Mouse (Mus musculus) small intestine, adult 2 months (tissue): ENCODE results near the gene Schip1. TPM values are rescaled to one million over a fixed set of nuclear protein-coding genes. Genes with fewer than 3 reads are reported as not detected.

ENCODE experiments used
- H3K27ac ChIP-seq: fragments of 200-500 bp; 2 replicates; pipeline ENCODE4 v1.5.1; 2012; ENCODE audit warnings: low read depth, low read length, control low read depth, inconsistent platforms; ENCODE audit not compliant: insufficient read depth
- H3K27me3 ChIP-seq: fragments of 200-500 bp; 2 replicates; pipeline ENCODE4 v1.6.1; 2012; ENCODE audit warnings: mild to moderate bottlenecking, moderate library complexity, low read length, inconsistent platforms; ENCODE audit not compliant: control insufficient read depth, insufficient read depth
- H3K36me3 ChIP-seq: fragments of 200-500 bp; 2 replicates; pipeline ENCODE4 v1.6.1; 2012; ENCODE audit warnings: mild to moderate bottlenecking, low read length, control low read depth, inconsistent platforms; ENCODE audit not compliant: control insufficient read depth, insufficient read depth
- H3K4me1 ChIP-seq: fragments of 200-500 bp; 2 replicates; pipeline ENCODE4 v1.6.1; 2012; ENCODE audit warnings: low read length, inconsistent platforms, mixed read lengths; ENCODE audit not compliant: control insufficient read depth, insufficient read depth, insufficient read length
- H3K4me3 ChIP-seq: fragments of 200-500 bp; 2 replicates; pipeline ENCODE4 v1.5.1; 2012; ENCODE audit warnings: low read depth, mild to moderate bottlenecking, control low read depth, inconsistent platforms, low read length, moderate library complexity
- CTCF ChIP-seq: fragments of 200-500 bp; IDR thresholded peaks from 2 replicates; pipeline ENCODE4 v1.5.1; 2012; ENCODE audit warnings: low read depth, mild to moderate bottlenecking, control low read depth, inconsistent platforms, low read length, moderate library complexity, mixed read lengths; ENCODE audit not compliant: insufficient replicate concordance, insufficient read length; ENCODE audit errors: extremely low read depth
- POLR2A ChIP-seq: fragments of 200-500 bp; IDR thresholded peaks from 2 replicates; pipeline ENCODE4 v1.6.1; 2012; ENCODE audit warnings: low read depth, mild to moderate bottlenecking, control low read depth, inconsistent platforms, low read length, moderate library complexity
- WGBS: fragments of 180-500 bp; shearing (Covaris S2); methylation state at CpG from one replicate; pipeline ENCODE4 v1.1.7; 2018; 5-methylcytosine and 5-hydroxymethylcytosine counted together
- polyA plus RNA-seq: library from polyadenylated mRNA; depleted of rRNA; stranded (reverse); fragments of >200 nt; gene quantifications from 2 replicates; pipeline ENCODE4 v1.2.3, GENCODE M21; 2012

The Schip1 gene
- polyA plus RNA-seq, 1 experiment, result 5.0 TPM

DNA sequence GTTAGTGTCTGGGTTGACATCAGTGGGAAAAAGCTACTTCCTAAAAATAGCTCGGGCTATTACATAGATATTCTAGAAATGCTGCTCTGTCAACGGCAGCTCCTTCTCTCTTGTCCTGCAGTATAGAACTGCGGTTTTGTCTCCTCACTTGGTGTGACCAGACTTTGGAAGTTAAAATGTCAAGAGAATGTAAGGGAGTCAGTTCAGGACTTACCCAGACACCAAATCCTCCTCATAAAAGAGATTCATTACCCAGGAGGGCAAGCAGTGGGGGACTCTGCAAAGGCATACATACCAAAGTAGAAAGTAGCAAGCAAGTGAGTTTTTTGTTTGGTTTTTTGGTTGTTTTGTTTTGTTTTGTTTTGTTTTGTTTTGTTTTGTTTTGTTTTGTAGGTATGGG is 347.7 kb downstream of the Schip1 start:
- H3K36me3 ChIP-seq, result no peaks in the 10 kb centered on the region
- no peaks in the 10 kb centered on the region for H3K4me1 ChIP-seq
- H3K4me3 ChIP-seq, result no peak overlapping the region
- no peak for TF ChIP-seq POLR2A
- no peak for TF ChIP-seq CTCF
- WGBS, result 70% methylated on average over 3 of the region's 3 CpGs
- no peak overlapping the region for H3K27ac ChIP-seq
- no peaks in the 10 kb centered on the region for H3K27me3 ChIP-seq

DNA sequence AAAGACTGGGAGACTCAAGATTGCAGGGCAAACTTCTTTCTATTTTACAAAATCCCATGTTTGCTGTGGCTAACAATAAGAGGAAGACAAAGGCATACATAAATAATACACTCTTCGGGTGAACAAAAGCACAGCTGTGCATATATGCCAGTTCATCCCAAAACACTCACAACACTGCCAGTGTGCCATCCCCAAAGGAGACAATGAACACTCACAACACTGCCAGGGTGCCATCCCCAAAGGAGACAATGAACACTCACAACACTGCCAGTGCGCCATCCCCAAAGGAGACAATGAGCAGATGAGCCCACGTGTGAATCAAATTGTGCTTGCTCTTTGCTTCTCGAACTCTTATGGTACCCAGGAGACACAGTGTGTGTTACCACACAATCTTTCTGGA is 355.2 kb downstream of the Schip1 start:
- H3K27me3 ChIP-seq, result no peaks in the 10 kb centered on the region
- no peak overlapping the region for H3K27ac ChIP-seq
- H3K4me1 ChIP-seq, result no peaks in the 10 kb centered on the region
- no peaks in the 10 kb centered on the region for H3K36me3 ChIP-seq
- WGBS, result 86% methylated on average over 4 of the region's 4 CpGs
- TF ChIP-seq POLR2A (no peak), CTCF (no peak)
- H3K4me3 ChIP-seq, result no peak overlapping the region

DNA sequence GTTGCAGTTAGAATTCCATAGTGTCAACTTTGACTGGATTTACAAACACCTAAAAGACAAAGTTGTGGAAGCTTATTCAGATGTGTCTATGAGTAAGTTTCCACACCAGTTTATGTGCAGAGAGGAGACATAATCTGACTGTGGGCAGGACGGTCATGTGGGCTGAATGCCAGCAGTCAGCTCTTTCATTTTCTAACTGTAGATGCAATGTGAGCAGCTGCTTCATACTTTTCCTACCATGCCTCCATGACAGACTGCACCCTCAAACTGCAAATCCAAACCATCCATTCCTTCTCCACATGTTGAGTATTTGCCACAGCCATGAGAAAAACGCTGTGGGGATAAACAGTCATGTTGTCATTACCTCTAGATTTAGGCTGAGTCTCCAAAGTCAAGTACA is 356.3 kb downstream of the Schip1 start:
- Histone ChIP-seq H3K27me3 (no peaks in the 10 kb centered on the region), H3K27ac (no peak overlapping the region), H3K36me3 (no peaks in the 10 kb centered on the region), H3K4me1 (no peaks in the 10 kb centered on the region), H3K4me3 (no peak overlapping the region)
- 63% methylated on average over 2 of the region's 2 CpGs for WGBS
- TF ChIP-seq POLR2A, result no peak
- TF ChIP-seq CTCF, result no peak

DNA sequence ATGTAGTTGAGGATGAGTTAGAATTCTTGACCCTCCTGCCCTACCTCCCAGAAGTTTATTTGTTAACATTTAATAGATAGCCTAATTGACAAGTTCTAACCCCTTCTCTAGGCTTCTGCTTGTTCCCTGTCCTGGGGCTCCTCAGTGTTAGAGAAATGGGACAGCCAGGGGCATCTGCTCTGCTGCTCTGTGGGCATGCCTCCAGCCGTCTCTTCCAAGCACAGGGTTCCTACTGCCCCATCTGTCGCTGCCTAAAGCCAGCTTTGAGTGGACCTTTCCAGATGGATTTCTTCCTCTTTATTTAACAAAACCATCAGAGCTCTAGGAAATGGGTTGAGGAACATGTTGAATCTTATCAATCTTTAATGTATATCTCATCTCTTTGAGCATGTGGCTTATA is 357.2 kb downstream of the Schip1 start:
- H3K27ac ChIP-seq, result no peak overlapping the region
- no peaks in the 10 kb centered on the region for H3K36me3 ChIP-seq
- H3K4me1 ChIP-seq, result no peaks in the 10 kb centered on the region
- 84% methylated on average over 2 of the region's 2 CpGs for WGBS
- no peaks in the 10 kb centered on the region for H3K27me3 ChIP-seq
- TF ChIP-seq POLR2A, result no peak
- no peak for TF ChIP-seq CTCF
- no peak overlapping the region for H3K4me3 ChIP-seq

DNA sequence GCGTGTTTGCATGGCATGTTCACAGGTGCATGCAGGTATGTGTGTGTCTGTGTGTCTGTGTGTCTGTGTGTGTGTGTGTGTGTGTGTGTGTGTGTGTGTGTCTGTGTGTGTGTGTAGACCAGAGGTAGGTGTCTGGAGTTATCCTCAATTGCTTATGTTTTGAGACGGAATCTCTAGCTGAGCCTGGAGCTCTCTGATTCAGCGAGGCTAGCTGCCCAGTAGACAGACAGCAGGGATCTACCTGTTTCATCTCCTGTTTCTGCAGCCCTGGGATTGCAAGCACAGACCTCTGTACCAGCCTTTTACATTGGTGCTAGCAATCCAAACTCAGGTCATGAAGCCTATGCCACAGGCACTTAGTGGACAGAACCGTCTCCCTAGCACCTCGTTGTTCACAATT is 363.5 kb downstream of the Schip1 start:
- no peak overlapping the region for H3K4me3 ChIP-seq
- no peaks in the 10 kb centered on the region for H3K4me1 ChIP-seq
- no peak for TF ChIP-seq CTCF
- no peak for TF ChIP-seq POLR2A
- no peak overlapping the region for H3K27ac ChIP-seq
- H3K27me3 ChIP-seq, result no peaks in the 10 kb centered on the region
- no peaks in the 10 kb centered on the region for H3K36me3 ChIP-seq
- WGBS, result 85% methylated on average over 5 of the region's 5 CpGs

DNA sequence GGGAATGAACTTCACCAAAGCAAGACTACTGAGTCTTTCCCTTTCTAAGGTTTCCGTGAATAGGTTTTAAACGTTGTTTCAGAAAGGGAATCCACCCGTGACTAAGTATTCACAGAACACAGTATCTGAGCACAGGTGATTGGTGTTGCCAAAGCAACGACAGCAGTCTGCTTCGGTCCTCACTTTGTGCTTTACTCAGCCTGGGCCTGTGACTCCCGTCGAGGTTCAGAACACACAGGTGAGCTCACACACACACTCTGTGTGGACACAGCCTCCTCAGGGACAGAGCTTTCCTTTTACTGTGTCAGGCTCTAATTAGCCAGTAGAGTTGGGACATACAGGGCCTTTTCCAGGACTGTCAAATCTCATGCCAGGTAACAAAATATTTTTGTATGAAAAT is 369.8 kb downstream of the Schip1 start:
- no peaks in the 10 kb centered on the region for H3K36me3 ChIP-seq
- no peak overlapping the region for H3K4me3 ChIP-seq
- no peaks in the 10 kb centered on the region for H3K27me3 ChIP-seq
- no peak for TF ChIP-seq CTCF
- no peak for TF ChIP-seq POLR2A
- H3K27ac ChIP-seq, result no peak overlapping the region
- H3K4me1 ChIP-seq, result no peaks in the 10 kb centered on the region
- 64% methylated on average over 7 of the region's 7 CpGs for WGBS

DNA sequence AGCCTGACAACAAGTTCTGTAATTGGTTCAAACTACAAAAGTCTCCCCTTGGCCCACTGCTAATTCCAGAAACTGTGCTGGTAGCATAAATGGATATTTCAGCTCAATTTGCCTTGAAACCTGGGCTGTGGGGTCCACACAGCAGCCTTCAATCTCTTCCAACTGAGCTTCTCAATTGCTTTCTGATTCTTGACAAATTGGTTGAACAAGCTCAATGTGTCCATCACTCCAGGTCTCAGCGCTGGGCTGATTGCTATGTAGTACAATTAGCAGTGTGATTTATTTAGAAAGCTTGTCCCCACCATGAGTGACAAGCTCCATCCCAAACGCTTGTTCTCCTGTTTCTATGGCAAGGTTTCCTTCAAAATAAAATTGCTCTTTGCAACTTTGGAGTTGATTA is 370.3 kb downstream of the Schip1 start:
- H3K36me3 ChIP-seq, result no peaks in the 10 kb centered on the region
- TF ChIP-seq CTCF, result no peak
- no peak for TF ChIP-seq POLR2A

DNA sequence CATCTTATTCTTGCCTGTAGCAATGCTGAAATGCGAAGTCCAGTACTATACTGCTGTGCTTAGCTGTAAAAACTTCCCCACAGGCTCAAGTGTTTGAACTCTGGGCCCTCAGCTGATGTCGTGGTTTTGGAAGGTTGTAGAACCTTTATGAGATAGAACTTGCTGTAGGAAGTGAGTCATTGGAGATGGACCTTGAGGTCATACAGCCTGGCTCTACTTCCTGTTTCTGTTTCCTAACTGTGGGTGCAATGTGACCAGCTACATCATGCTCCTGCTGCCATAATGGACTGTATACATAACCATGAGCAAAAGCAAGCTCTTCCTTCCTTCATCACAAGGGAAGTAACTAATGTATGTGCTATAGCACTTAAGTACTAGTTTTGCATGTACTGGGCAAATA is 383.9 kb downstream of the Schip1 start:
- 61% methylated on average over 2 of the region's 2 CpGs for WGBS
- Histone ChIP-seq H3K27ac (no peak overlapping the region), H3K4me3 (no peak overlapping the region), H3K4me1 (no peaks in the 10 kb centered on the region), H3K36me3 (no peaks in the 10 kb centered on the region), H3K27me3 (no peaks in the 10 kb centered on the region)
- no peak for TF ChIP-seq POLR2A
- no peak for TF ChIP-seq CTCF

More for the DNA sequence above, 370.3 kb downstream of the Schip1 start:
- Histone ChIP-seq H3K27ac (no peak overlapping the region), H3K4me1 (no peaks in the 10 kb centered on the region), H3K27me3 (no peaks in the 10 kb centered on the region), H3K4me3 (no peak overlapping the region)
- WGBS, result 86% methylated on average over 2 of the region's 2 CpGs
